Comparison of ENCODE assay signal across 14 mouse cellular contexts in the genomic region with DNA sequence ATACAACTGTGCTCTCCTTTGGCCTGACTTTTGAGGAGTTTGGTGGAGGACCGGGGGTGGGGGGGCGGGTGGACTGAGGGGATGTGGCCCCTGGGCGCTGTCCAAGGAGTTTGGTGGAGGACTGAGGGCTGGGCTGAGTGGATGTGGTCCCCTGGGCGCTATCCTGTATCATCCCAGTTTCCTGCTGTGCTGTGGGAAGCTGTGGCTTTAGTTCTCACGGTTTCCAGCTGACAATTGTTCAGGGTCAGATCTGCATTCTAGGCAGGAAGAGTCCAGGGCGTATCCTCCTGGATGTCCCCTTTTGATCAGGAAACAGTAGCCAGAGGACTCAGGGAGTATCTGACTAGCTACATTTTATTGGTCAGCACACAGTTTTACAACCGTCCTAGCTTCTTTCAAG. TPM values are rescaled to one million over a fixed set of nuclear protein-coding genes. Genes with fewer than 3 reads are reported as not detected.
DNase-seq lines count a peak whose midpoint lies in the region; ATAC-seq and TF ChIP-seq lines count a peak whose summit lies in the region.
"Had no signal": no experiment of that assay in that cellular context is flagged by ENCODE, and none has a peak within 500 bp of the region (broad histone marks: within the 10 kb centered on the region; RNA-seq: fewer than 3 reads in every experiment).

No protein-coding gene starts in this region.

- peaks cover 18% of the 10 kb centered on the region for H3K4me1 ChIP-seq in heart, adult 2 months (ENCODE audit: control insufficient read depth, insufficient read depth, low read length)
- peaks cover 51% of the 10 kb centered on the region for H3K4me1 ChIP-seq in heart, embryonic 13.5 days

- intact Hi-C loops in heart, adult 2 months (cut with DNase I) = no loop called here
- intact Hi-C loops in heart, postnatal 25 days (cut with DNase I) = no loop called here
- intact Hi-C loops in gastrocnemius, adult 2 months (cut with DNase I) = no loop called here

- ATAC-seq in heart, embryonic 13.5 days (ENCODE audit: extremely low read depth, insufficient number of reproducible peaks, low FRiP score, low TSS enrichment) = no peak
- ATAC-seq: forebrain, embryonic 16.5 days had no signal

- no peak for TF ChIP-seq POLR2A in heart, adult 2 months (IDR thresholded peaks at IDR 0.05; ENCODE audit: insufficient read depth, low read depth, low read length)

- H3K79me2 ChIP-seq in heart, adult 2 months (replicated peaks; ENCODE audit: control insufficient read depth, insufficient read depth, low read length) = no peaks in the 10 kb centered on the region

- DNase-seq in heart, adult 2 months = peak; percentile 51 to 68
- DNase-seq in heart, postnatal 25 days (ENCODE audit: low spot score) = no peak
- DNase-seq in gastrocnemius, adult 2 months = peak; percentile 67
- DNase-seq in kidney, postnatal 4 days = peak; percentile 30 to 50
- no peak for DNase-seq in thymus, postnatal 25 days
- DNase-seq in right cerebral cortex, postnatal 25 days = no peak
- no peak for DNase-seq in thymus, postnatal 10 days (ENCODE audit: low spot score in 2 of 2)
- DNase-seq: cerebellum, adult 9-11 months; thymus, postnatal 14 days had no signal

- no peak overlapping the region for H3K4me2 ChIP-seq in heart, embryonic 13.5 days
- H3K4me2 ChIP-seq: embryonic facial prominence, embryonic 15.5 days had no signal

- peak overlapping the region; percentile 79 for H3K27ac ChIP-seq in heart, adult 2 months
- H3K27ac ChIP-seq in gastrocnemius, adult 2 months = peak overlapping the region; percentile 77
- peak overlapping the region; percentile 68 for H3K27ac ChIP-seq in heart, embryonic 13.5 days (replicated peaks)
- H3K27ac ChIP-seq: embryonic facial prominence, embryonic 15.5 days; macrophage had no signal

- H3K4me3 ChIP-seq in heart, adult 2 months = no peak overlapping the region
- H3K4me3 ChIP-seq in gastrocnemius, adult 2 months = no peak overlapping the region
- H3K4me3 ChIP-seq in heart, embryonic 13.5 days = no peak overlapping the region
- H3K4me3 ChIP-seq: embryonic facial prominence, embryonic 15.5 days had no signal

- TF ChIP-seq CTCF in heart, adult 2 months (IDR thresholded peaks at IDR 0.05) = no peak
- no peak for TF ChIP-seq CTCF in gastrocnemius, adult 2 months (IDR thresholded peaks at IDR 0.05)

- no peaks in the 10 kb centered on the region for H3K9me3 ChIP-seq in heart, embryonic 13.5 days
- H3K9me3 ChIP-seq: embryonic facial prominence, embryonic 15.5 days had no signal

- H3K9ac ChIP-seq in heart, adult 2 months (ENCODE audit: low read depth, low read length) = no peak overlapping the region
- H3K9ac ChIP-seq in heart, embryonic 13.5 days = no peak overlapping the region
- H3K9ac ChIP-seq: embryonic facial prominence, embryonic 15.5 days had no signal

- H3K27me3 ChIP-seq in heart, adult 2 months (ENCODE audit: control insufficient read depth, insufficient read depth, low read length) = no peaks in the 10 kb centered on the region
- no peaks in the 10 kb centered on the region for H3K27me3 ChIP-seq in heart, embryonic 13.5 days (replicated peaks)
- H3K27me3 ChIP-seq: embryonic facial prominence, embryonic 15.5 days had no signal

- H3K36me3 ChIP-seq in heart, adult 2 months (ENCODE audit: control insufficient read depth, insufficient read depth, low read length) = peaks cover 5% of the 10 kb centered on the region; the same call in 1 of the 2 replicates
- H3K36me3 ChIP-seq in heart, embryonic 13.5 days = peaks cover 38% of the 10 kb centered on the region

- peak; percentile 65 for TF ChIP-seq EP300 in heart, adult 2 months (IDR thresholded peaks at IDR 0.05; ENCODE audit: insufficient read depth, low read depth, low read length)

- 34% methylated on average over 7 of the region's 7 CpGs for WGBS in heart, adult 2 months
- WGBS in heart, embryonic 13.5 days = 47% methylated on average over 7 of the region's 7 CpGs

RNA-seq across cellular contexts. Expression of a gene that starts 5.7 kb away (rescaled TPM):
- total RNA-seq in heart, adult 2 months (2021) = 10 to 100 TPM; 21.6 to 26.1 TPM
- polyA plus RNA-seq in heart, adult 2 months (2012; rRNA removed) = 31.9 and 39.2 TPM in 2 replicates
- 10 to 100 TPM; 23.0 to 24.5 TPM for total RNA-seq in heart, postnatal 25 days (2021)
- total RNA-seq in gastrocnemius, adult 2 months (2021) = 10 to 100 TPM in 1 of 2 experiments, 1 to 10 TPM in 1; 8.4 to 13.6 TPM
- polyA plus RNA-seq in heart, embryonic 13.5 days (2015; fragmentation: Nextera tagmentation; extraction: Ambion mirVana) = 108 and 118 TPM in 2 replicates
- total RNA-seq: hematopoietic stem cell, adult 5-6 weeks had no signal

RNA-seq across cellular contexts. Expression of a gene that starts 9.2 kb away (rescaled TPM):
- total RNA-seq in heart, adult 2 months (2021) = 10 to 100 TPM; 15.2 to 15.4 TPM
- polyA plus RNA-seq in heart, adult 2 months (2012; rRNA removed) = 14.8 and 18.6 TPM in 2 replicates
- 10 to 100 TPM; 14.8 to 16.5 TPM for total RNA-seq in heart, postnatal 25 days (2021)
- 10 to 100 TPM; 32.2 to 48.0 TPM for total RNA-seq in gastrocnemius, adult 2 months (2021)
- 23.7 TPM in 2 replicates for polyA plus RNA-seq in heart, embryonic 13.5 days (2015; fragmentation: Nextera tagmentation; extraction: Ambion mirVana)

Comparison
In these comparisons a context has a peak if more than half of its experiments do, and no peak if none do; other contexts are left out.
1. DNase-seq: peak in heart, adult 2 months (2 of 2), gastrocnemius, adult 2 months (single experiment) and kidney, postnatal 4 days (2 of 2); none in heart, postnatal 25 days (single experiment), thymus, postnatal 25 days (single experiment), right cerebral cortex, postnatal 25 days (single experiment) and thymus, postnatal 10 days (0 of 2).
2. Peak in every context shown above with its lines, with median percentiles within 50 percentile points of each other: H3K27ac ChIP-seq.